Mouse (Mus musculus): ENCODE results near the gene Mipol1. TPM values are rescaled to one million over a fixed set of nuclear protein-coding genes. Genes with fewer than 3 reads are reported as not detected.

The Mipol1 gene
- total and polyA plus RNA-seq, 2 experiments = 0.77 to 6.7 TPM

- Histone ChIP-seq H3K36me3 (ENCODE audit: control insufficient read depth, insufficient read depth, low read length) (no peaks in the 10 kb centered on the region), H3K9ac (ENCODE audit: low read depth, low read length) (peak overlapping the region; percentile 82), H3K79me2 (ENCODE audit: control insufficient read depth, insufficient read depth, low read length) (no peaks in the 10 kb centered on the region), H3K4me3 (ENCODE audit: insufficient read depth, low read depth, low read length) (peak overlapping the region; percentile 62; the same call in 1 of the 2 replicates), H3K27me3 (ENCODE audit: control insufficient read depth, insufficient read depth, low read length) (no peaks in the 10 kb centered on the region), H3K27ac (replicated peaks; ENCODE audit: insufficient read depth, low read depth, low read length) (peak overlapping the region; percentile 33; the same call in 1 of the 2 replicates), H3K4me1 (ENCODE audit: control insufficient read depth, insufficient read depth, low read length) (peaks cover 5% of the 10 kb centered on the region; the same call in 1 of the 2 replicates)
- peak; percentile 11 for DNase-seq (ENCODE audit: extremely low read depth, low read depth, low spot score)
- WGBS = 22% methylated on average over 38 of the region's 39 CpGs
- TF ChIP-seq CTCF (IDR thresholded peaks at IDR 0.05; ENCODE audit: low read depth, low read length) (no peak), POLR2A (IDR thresholded peaks at IDR 0.05; ENCODE audit: extremely low read depth, insufficient read depth, low read length) (no peak)
Measured at GRCm38 (mm10) chr12:57534879-57535611, 304.8 kb downstream of the Mipol1 start.

GRCm38 (mm10) chr12:57536056-57536908, 306.1 kb downstream of the Mipol1 start:
- Histone ChIP-seq H3K36me3 (ENCODE audit: control insufficient read depth, insufficient read depth, low read length) (0 out of 2 replicates have a peak, but pooled peaks cover under 1% of the 10 kb centered on the region), H3K27me3 (ENCODE audit: control insufficient read depth, insufficient read depth, low read length) (no peaks in the 10 kb centered on the region), H3K79me2 (ENCODE audit: control insufficient read depth, insufficient read depth, low read length) (no peaks in the 10 kb centered on the region), H3K4me3 (ENCODE audit: insufficient read depth, low read depth, low read length) (no peak overlapping the region), H3K27ac (replicated peaks; ENCODE audit: insufficient read depth, low read depth, low read length) (peak overlapping the region; percentile 88), H3K4me1 (ENCODE audit: control insufficient read depth, insufficient read depth, low read length) (peaks cover 9% of the 10 kb centered on the region; the same call in 1 of the 2 replicates), H3K9ac (ENCODE audit: low read depth, low read length) (no peak overlapping the region; the same call in 1 of the 2 replicates)
- TF ChIP-seq POLR2A (IDR thresholded peaks at IDR 0.05; ENCODE audit: extremely low read depth, insufficient read depth, low read length) = no peak
- no peak for TF ChIP-seq CTCF (IDR thresholded peaks at IDR 0.05; ENCODE audit: low read depth, low read length)
- 42% methylated on average over 25 of the region's 25 CpGs for WGBS
- DNase-seq (ENCODE audit: extremely low read depth, low read depth, low spot score) = no peak

- Histone ChIP-seq H3K27me3 (ENCODE audit: control insufficient read depth, insufficient read depth, low read length) (no peaks in the 10 kb centered on the region), H3K4me1 (ENCODE audit: control insufficient read depth, insufficient read depth, low read length) (peaks cover 9% of the 10 kb centered on the region; the same call in 1 of the 2 replicates), H3K27ac (replicated peaks; ENCODE audit: insufficient read depth, low read depth, low read length) (peak overlapping the region; percentile 88), H3K79me2 (ENCODE audit: control insufficient read depth, insufficient read depth, low read length) (peaks cover 3% of the 10 kb centered on the region; the same call in 1 of the 2 replicates), H3K36me3 (ENCODE audit: control insufficient read depth, insufficient read depth, low read length) (peaks cover 3% of the 10 kb centered on the region; the same call in 1 of the 2 replicates), H3K4me3 (ENCODE audit: insufficient read depth, low read depth, low read length) (no peak overlapping the region; the same call in 1 of the 2 replicates), H3K9ac (ENCODE audit: low read depth, low read length) (peak overlapping the region; percentile 66; the same call in 1 of the 2 replicates)
- 11% methylated on average over 11 of the region's 11 CpGs for WGBS
- DNase-seq (ENCODE audit: extremely low read depth, low read depth, low spot score) = peak; percentile 68
- no peak for TF ChIP-seq POLR2A (IDR thresholded peaks at IDR 0.05; ENCODE audit: extremely low read depth, insufficient read depth, low read length)
- TF ChIP-seq CTCF (IDR thresholded peaks at IDR 0.05; ENCODE audit: low read depth, low read length) = no peak
Measured at GRCm38 (mm10) chr12:57536909-57537670, 306.9 kb downstream of the Mipol1 start.

- Histone ChIP-seq H3K27ac (replicated peaks; ENCODE audit: insufficient read depth, low read depth, low read length) (peak overlapping the region; percentile 100), H3K4me1 (ENCODE audit: control insufficient read depth, insufficient read depth, low read length) (peaks cover 9% of the 10 kb centered on the region; the same call in 1 of the 2 replicates), H3K9ac (ENCODE audit: low read depth, low read length) (peak overlapping the region; percentile 98), H3K36me3 (ENCODE audit: control insufficient read depth, insufficient read depth, low read length) (peaks cover 3% of the 10 kb centered on the region; the same call in 1 of the 2 replicates), H3K27me3 (ENCODE audit: control insufficient read depth, insufficient read depth, low read length) (no peaks in the 10 kb centered on the region), H3K4me3 (ENCODE audit: insufficient read depth, low read depth, low read length) (peak overlapping the region; percentile 74), H3K79me2 (ENCODE audit: control insufficient read depth, insufficient read depth, low read length) (peaks cover 7% of the 10 kb centered on the region; the same call in 1 of the 2 replicates)
- 2% methylated on average over 21 of the region's 21 CpGs for WGBS
- no peak for TF ChIP-seq CTCF (IDR thresholded peaks at IDR 0.05; ENCODE audit: low read depth, low read length)
- TF ChIP-seq POLR2A (IDR thresholded peaks at IDR 0.05; ENCODE audit: extremely low read depth, insufficient read depth, low read length) = no peak
- DNase-seq (ENCODE audit: extremely low read depth, low read depth, low spot score) = peak; percentile 57
Measured at GRCm38 (mm10) chr12:57537791-57538587, 307.8 kb downstream of the Mipol1 start.
